Mouse (Mus musculus): Measurements from ENCODE around the gene Arhgap18. TPM values are rescaled to one million over a fixed set of nuclear protein-coding genes. Genes with fewer than 3 reads are reported as not detected.
A peak's percentile ranks its signal among the peaks of the same experiment; 100 is the strongest.

The Arhgap18 gene
- 1 to 10 TPM; 9.4 TPM for total RNA-seq (2021)
- long read RNA-seq, experiment 1, transcript Arhgap18-201 (15 exons, 3,651 nt) = major isoform, 7 of 15 reads
- long read RNA-seq, experiment 1, partial matches to known transcripts = 0 of 15 reads
- long read RNA-seq, experiment 1, other reads (novel, unspliced or antisense) = 8 of 15 reads
- long read RNA-seq, experiment 2, transcript Arhgap18-201 (15 exons, 3,651 nt) = major isoform, 6 of 15 reads
- long read RNA-seq, experiment 2, partial matches to known transcripts = 2 of 15 reads
- long read RNA-seq, experiment 2, other reads (novel, unspliced or antisense) = 7 of 15 reads

DNA sequence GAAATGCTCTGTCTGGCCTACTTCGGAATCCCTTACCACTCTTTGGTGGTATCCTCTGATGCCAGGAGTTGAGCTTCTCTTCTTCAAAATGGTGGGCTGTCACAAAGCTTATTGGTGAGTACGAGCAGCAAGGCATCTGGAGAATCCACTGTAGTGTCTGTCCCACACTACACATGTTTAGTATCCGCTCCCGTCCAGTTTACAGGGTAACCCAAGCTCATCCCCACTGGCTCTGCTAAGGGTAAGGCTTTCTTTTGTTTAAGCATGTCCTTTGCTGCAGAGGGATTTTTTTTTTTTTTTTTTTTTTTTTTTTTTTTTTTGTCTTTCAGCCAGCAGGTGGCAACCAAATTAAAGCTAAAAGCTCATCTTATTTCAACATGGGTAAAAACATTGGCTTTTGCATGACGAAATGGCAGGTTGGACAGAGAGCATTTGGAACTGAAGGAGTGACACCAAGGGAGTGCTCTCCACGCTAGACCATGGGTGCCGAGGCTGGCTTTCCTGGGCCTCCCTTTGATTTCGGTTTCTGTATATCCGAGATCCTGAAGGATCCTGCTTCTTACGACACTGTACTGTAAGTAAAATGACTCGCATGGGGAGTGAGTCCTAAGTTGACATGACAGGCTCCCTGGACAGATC, at the start of gene Arhgap18:
Gene Arhgap18 (plus strand): TSS at position 493 of the 639 bp plus-strand sequence.
- Histone ChIP-seq H3K4me3 (no peak within 1 kb of the TSS), H3K27ac (no peak within 1 kb of the TSS)
- intact Hi-C loops (cut with DNase I) = loop anchor here (2.0 to 5.0 kb wide), 3 partner anchors 41 to 381 kb away; no protein-coding TSS in a partner anchor
- no peak; the same call in 1 of the 2 replicates for TF ChIP-seq CTCF (IDR thresholded peaks at IDR 0.05)
- no peak for DNase-seq (ENCODE audit: extremely low spot score in 1 of 2, low spot score in 2 of 2)

DNA sequence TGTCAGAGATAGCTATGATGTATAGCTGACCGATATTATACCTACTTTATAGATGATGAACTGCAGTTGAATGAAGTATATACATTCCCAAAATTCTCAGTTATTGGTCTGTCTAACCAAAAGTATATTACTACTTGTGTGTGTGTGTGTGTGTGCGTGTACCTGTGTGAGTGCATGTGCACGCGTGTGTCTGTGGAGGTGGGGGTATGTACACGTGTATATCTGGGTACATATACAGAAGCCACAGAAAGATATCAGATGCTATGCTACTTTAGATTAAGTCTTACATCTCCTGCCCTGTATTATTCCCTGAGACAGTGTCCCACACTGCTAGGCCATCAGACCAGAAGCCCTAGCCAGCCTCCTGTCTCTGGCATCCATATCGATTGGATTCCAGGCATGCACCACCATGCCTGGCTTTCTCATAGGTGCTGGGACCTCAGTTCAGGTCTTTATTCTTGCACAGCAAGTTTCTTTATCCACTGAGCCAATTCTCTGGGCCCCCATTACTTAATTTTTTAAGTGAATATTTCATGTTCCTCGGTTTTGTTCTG, 42.7 kb upstream of the Arhgap18 start:
- intact Hi-C loops (cut with DNase I) = loop anchor here (1.0 to 5.0 kb wide), 4 partner anchors 42 to 338 kb away; partner anchors contain the start of gene Arhgap18
- H3K4me3 ChIP-seq = no peak overlapping the region
- no peak overlapping the region for H3K27ac ChIP-seq
- no peak for TF ChIP-seq CTCF (IDR thresholded peaks at IDR 0.05)
- no peak for DNase-seq (ENCODE audit: extremely low spot score in 1 of 2, low spot score in 2 of 2)

- TF ChIP-seq CTCF (IDR thresholded peaks at IDR 0.05) = peak; percentile 82
- intact Hi-C loops (cut with DNase I) = loop anchor here (1.0 to 5.0 kb wide), 4 partner anchors 41 to 339 kb away; partner anchors contain the start of gene Arhgap18
- DNase-seq (ENCODE audit: extremely low spot score in 1 of 2, low spot score in 2 of 2) = peak; percentile 29 to 51
- H3K4me3 ChIP-seq = no peak overlapping the region
- H3K27ac ChIP-seq = no peak overlapping the region
Measured at GRCm38 (mm10) chr10:26711068-26711467, 42.2 kb upstream of the Arhgap18 start.

DNA sequence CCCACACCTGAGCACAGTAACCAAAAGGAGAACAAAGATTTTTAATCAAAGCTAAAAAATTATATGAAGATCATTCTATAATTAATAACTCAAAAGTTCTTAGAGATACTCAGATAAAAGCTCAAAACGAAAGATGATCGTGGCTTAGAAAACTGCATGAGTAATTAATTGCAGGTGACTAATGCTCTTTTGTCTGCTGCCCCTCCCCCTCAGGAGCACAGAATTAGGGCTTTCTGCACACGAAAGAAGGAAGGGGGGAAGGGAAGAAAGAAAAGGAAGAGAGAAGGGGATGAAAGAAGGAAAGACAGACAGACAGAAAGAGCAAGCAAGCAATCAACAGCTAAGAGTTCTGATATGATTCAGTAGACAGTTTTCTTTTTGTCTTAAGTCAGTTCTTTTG, 39.2 kb upstream of the Arhgap18 start:
- no peak for TF ChIP-seq CTCF (IDR thresholded peaks at IDR 0.05)
- Histone ChIP-seq H3K4me3 (no peak overlapping the region), H3K27ac (no peak overlapping the region)
- intact Hi-C loops (cut with DNase I) = loop anchor here (5.0 kb wide), 2 partner anchors 38 to 342 kb away; partner anchors contain the start of gene Arhgap18
- no peak for DNase-seq (ENCODE audit: extremely low spot score in 1 of 2, low spot score in 2 of 2)

- DNase-seq (ENCODE audit: extremely low spot score in 1 of 2, low spot score in 2 of 2) = no peak
- intact Hi-C loops (cut with DNase I) = no loop called here
- no peak overlapping the region for H3K4me3 ChIP-seq
- TF ChIP-seq CTCF (IDR thresholded peaks at IDR 0.05) = no peak
- H3K27ac ChIP-seq = no peak overlapping the region
Measured at GRCm38 (mm10) chr10:26724704-26725103, 28.5 kb upstream of the Arhgap18 start.

GRCm38 (mm10) chr10:26725255-26725654, 28.0 kb upstream of the Arhgap18 start:
- no peak for DNase-seq (ENCODE audit: extremely low spot score in 1 of 2, low spot score in 2 of 2)
- no peak overlapping the region for H3K4me3 ChIP-seq
- intact Hi-C loops (cut with DNase I) = no loop called here
- no peak for TF ChIP-seq CTCF (IDR thresholded peaks at IDR 0.05)
- no peak overlapping the region for H3K27ac ChIP-seq

GRCm38 (mm10) chr10:26750827-26751226, 2.4 kb upstream of the Arhgap18 start:
- H3K4me3 ChIP-seq = no peak overlapping the region
- TF ChIP-seq CTCF (IDR thresholded peaks at IDR 0.05) = no peak
- intact Hi-C loops (cut with DNase I) = loop anchor here (5.0 kb wide), 2 partner anchors 39 to 379 kb away; no protein-coding TSS in a partner anchor

DNA sequence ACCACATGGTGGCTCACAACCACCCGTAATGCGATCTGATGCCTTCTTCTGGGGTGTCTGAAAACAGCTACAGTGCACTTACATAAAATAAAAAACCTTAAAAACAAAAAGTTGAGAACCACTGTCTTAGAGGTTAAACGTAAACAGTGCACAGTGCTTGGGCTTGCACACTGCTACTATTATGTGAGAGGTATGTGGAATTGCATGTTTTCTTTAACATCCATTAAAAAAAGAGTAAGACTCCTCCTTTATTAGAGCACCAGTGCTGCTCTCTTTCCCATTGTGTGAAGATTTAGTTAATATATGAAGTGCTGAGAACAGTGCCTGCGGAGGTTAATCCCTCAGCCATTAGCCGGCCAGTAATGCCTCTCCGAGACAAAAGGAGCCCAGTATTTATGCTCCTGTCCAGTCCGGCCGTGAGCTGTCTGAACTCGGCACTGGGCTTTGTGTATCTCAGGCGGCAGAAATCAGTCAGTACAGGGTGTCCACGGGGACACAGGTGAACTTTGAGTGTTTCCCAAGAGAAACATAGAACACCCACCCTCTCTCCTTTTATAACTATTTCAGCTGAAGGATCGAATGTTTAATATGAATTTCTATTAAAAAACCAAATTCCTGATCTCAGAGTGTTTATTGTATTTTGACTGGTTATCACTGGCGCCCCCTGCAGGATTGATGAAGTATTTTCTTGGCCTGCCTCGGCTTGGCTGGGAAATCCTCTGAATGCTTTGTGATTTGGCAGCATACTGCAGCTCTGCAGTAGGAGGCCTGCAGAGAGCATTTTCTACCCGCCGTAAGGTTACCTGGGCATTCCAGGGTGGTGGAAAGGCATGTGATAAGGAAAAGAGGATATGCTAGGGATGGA, 925 bp upstream of the Arhgap18 start:
- TF ChIP-seq CTCF (IDR thresholded peaks at IDR 0.05) = peak; percentile 82
- intact Hi-C loops (cut with DNase I) = loop anchor here (2.0 to 5.0 kb wide), 3 partner anchors 40 to 380 kb away; no protein-coding TSS in a partner anchor
- Histone ChIP-seq H3K4me3 (no peak overlapping the region), H3K27ac (no peak overlapping the region)
- DNase-seq (ENCODE audit: extremely low spot score in 1 of 2, low spot score in 2 of 2) = peak; percentile 63

More at GRCm38 (mm10) chr10:26750827-26751226, 2.4 kb upstream of the Arhgap18 start:
- no peak overlapping the region for H3K27ac ChIP-seq
- no peak for DNase-seq (ENCODE audit: extremely low spot score in 1 of 2, low spot score in 2 of 2)

GRCm38 (mm10) chr10:26754006-26754405, 785 bp downstream of the Arhgap18 start:
- Histone ChIP-seq H3K27ac (no peak overlapping the region), H3K4me3 (no peak overlapping the region)
- no peak for DNase-seq (ENCODE audit: extremely low spot score in 1 of 2, low spot score in 2 of 2)
- intact Hi-C loops (cut with DNase I) = loop anchor here (5.0 kb wide), 2 partner anchors 42 to 382 kb away; no protein-coding TSS in a partner anchor
- no peak for TF ChIP-seq CTCF (IDR thresholded peaks at IDR 0.05)

DNA sequence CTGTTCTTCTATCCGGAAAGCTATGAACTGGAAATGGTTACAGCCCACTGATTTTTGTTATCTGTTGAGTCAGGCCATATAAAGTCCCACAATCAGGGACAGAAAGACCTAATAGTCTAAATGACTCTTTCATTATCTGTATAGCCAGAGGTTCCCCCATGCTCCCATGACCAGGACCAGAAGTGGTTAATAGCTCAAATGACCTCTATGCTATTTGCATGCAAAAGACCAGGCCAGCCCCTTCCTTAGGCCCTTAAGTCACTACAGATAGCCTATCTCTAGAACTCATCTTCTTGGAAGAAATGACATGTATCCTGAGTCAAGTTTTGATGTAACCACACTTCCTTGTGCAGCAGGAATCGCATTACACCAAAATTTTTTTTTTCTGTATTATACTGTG, 4.0 kb downstream of the Arhgap18 start:
- no peak for DNase-seq (ENCODE audit: extremely low spot score in 1 of 2, low spot score in 2 of 2)
- Histone ChIP-seq H3K4me3 (no peak overlapping the region), H3K27ac (no peak overlapping the region)
- no peak for TF ChIP-seq CTCF (IDR thresholded peaks at IDR 0.05)
- intact Hi-C loops (cut with DNase I) = no loop called here

- TF ChIP-seq CTCF (IDR thresholded peaks at IDR 0.05) = no peak
- intact Hi-C loops (cut with DNase I) = no loop called here
- Histone ChIP-seq H3K4me3 (no peak overlapping the region), H3K27ac (no peak overlapping the region)
- DNase-seq (ENCODE audit: extremely low spot score in 1 of 2, low spot score in 2 of 2) = no peak
Measured at GRCm38 (mm10) chr10:26759469-26759868, 6.2 kb downstream of the Arhgap18 start.
